Mouse (Mus musculus): ENCODE measurements around the gene Esp4. TPM values are rescaled to one million over a fixed set of nuclear protein-coding genes. Genes with fewer than 3 reads are reported as not detected.

The Esp4 gene
- not detected in 4 replicates for total RNA-seq (2023)

GRCm38 (mm10) chr17:40598294-40598693 lies at the start of gene Esp4:
TSS of gene Esp4 (plus strand) at chr17:40598594.

GRCm38 (mm10) chr17:40561207-40561606 lies 37.2 kb upstream of the Esp4 start, which contains the start of gene Esp6:
TSS of gene Esp6 (plus strand) at chr17:40561507.

GRCm38 (mm10) chr17:40631775-40632174 lies 33.4 kb downstream of the Esp4 start, which contains the start of gene Esp3:
TSS of gene Esp3 (plus strand) at chr17:40632075.

Other genes starting within 250 kb of the Esp4 start
- not detected in 4 replicates for gene Esp8, start 78.6 kb upstream of the Esp4 start, total RNA-seq (2023)
- not detected in 4 replicates for gene Esp6, start 37.1 kb upstream of the Esp4 start, total RNA-seq (2023)
- gene Esp3, start 33.5 kb downstream of the Esp4 start, total RNA-seq (2023) = not detected in 4 replicates
- gene Esp1, start 128.5 kb downstream of the Esp4 start, total RNA-seq (2023) = not detected in 4 replicates
- not detected in 4 replicates for gene Crisp2, start 208.4 kb downstream of the Esp4 start, total RNA-seq (2023)
- not detected in 4 replicates for gene Rhag, start 212.5 kb downstream of the Esp4 start, total RNA-seq (2023)

Measured in B cell, adult 62 days (primary cell).